In genomic region chr10:130005366-130005765, GRCm38 (mm10) we compare ENCODE assay signal across 33 mouse cellular contexts. TPM values are rescaled to one million over a fixed set of nuclear protein-coding genes. Genes with fewer than 3 reads are reported as not detected.
"Had no signal": no experiment of that assay in that cellular context is flagged by ENCODE, and none has a peak within 500 bp of the region (broad histone marks: within the 10 kb centered on the region; RNA-seq: fewer than 3 reads in every experiment).

No protein-coding gene starts in this region.

RNA-seq across cellular contexts. Expression of gene Olfr820, which starts 7.1 kb away (rescaled TPM):
- total RNA-seq: common myeloid progenitor, adult 5-6 weeks; forebrain, postnatal 0 days; gastrocnemius, adult 18-20 months; gastrocnemius, adult 2 months; gastrocnemius, adult 8-10 months; gastrocnemius, postnatal 10 days; gastrocnemius, postnatal 14 days; gastrocnemius, postnatal 25 days; gastrocnemius, postnatal 36 days; gastrocnemius, postnatal 4 days; granulocyte monocyte progenitor cell, adult 5-6 weeks; heart, adult 18-20 months; heart, adult 2 months; heart, adult 8-10 months had no signal
- polyA plus RNA-seq: cortical plate, adult 2 months; embryonic facial prominence, embryonic 10.5 days; embryonic facial prominence, embryonic 11.5 days; embryonic facial prominence, embryonic 12.5 days; embryonic facial prominence, embryonic 13.5 days; forebrain, embryonic 10.5 days; forebrain, embryonic 11.5 days; forebrain, embryonic 12.5 days; forebrain, embryonic 13.5 days; forebrain, embryonic 14.5 days; forebrain, embryonic 15.5 days; forebrain, embryonic 16.5 days; forebrain, postnatal 0 days; frontal cortex, adult 2 months; gonadal fat pad, adult 2 months; heart, adult 2 months; heart, embryonic 10.5 days; heart, embryonic 11.5 days had no signal

RNA-seq across cellular contexts. Expression of gene Gm10310, which starts 20.5 kb away (rescaled TPM):
- total RNA-seq: common myeloid progenitor, adult 5-6 weeks; forebrain, postnatal 0 days; gastrocnemius, adult 18-20 months; gastrocnemius, adult 2 months; gastrocnemius, adult 8-10 months; gastrocnemius, postnatal 10 days; gastrocnemius, postnatal 14 days; gastrocnemius, postnatal 25 days; gastrocnemius, postnatal 36 days; gastrocnemius, postnatal 4 days; granulocyte monocyte progenitor cell, adult 5-6 weeks; heart, adult 18-20 months; heart, adult 2 months; heart, adult 8-10 months had no signal
- polyA plus RNA-seq: cortical plate, adult 2 months; embryonic facial prominence, embryonic 10.5 days; embryonic facial prominence, embryonic 11.5 days; embryonic facial prominence, embryonic 12.5 days; embryonic facial prominence, embryonic 13.5 days; embryonic facial prominence, embryonic 14.5 days; erythroblast, embryonic 14.5 days; forebrain, embryonic 10.5 days; forebrain, embryonic 11.5 days; forebrain, embryonic 12.5 days; forebrain, embryonic 13.5 days; forebrain, embryonic 14.5 days; forebrain, embryonic 15.5 days; forebrain, embryonic 16.5 days; forebrain, postnatal 0 days; frontal cortex, adult 2 months; gonadal fat pad, adult 2 months; heart, adult 2 months; heart, embryonic 10.5 days; heart, embryonic 11.5 days had no signal

RNA-seq across cellular contexts. Expression of gene Olfr821, which starts 24.8 kb away (rescaled TPM):
- total RNA-seq: common myeloid progenitor, adult 5-6 weeks; forebrain, postnatal 0 days; gastrocnemius, adult 18-20 months; gastrocnemius, adult 2 months; gastrocnemius, adult 8-10 months; gastrocnemius, postnatal 10 days; gastrocnemius, postnatal 14 days; gastrocnemius, postnatal 25 days; gastrocnemius, postnatal 36 days; gastrocnemius, postnatal 4 days; granulocyte monocyte progenitor cell, adult 5-6 weeks; heart, adult 18-20 months; heart, adult 2 months; heart, adult 8-10 months had no signal
- polyA plus RNA-seq: cortical plate, adult 2 months; embryonic facial prominence, embryonic 10.5 days; embryonic facial prominence, embryonic 11.5 days; embryonic facial prominence, embryonic 12.5 days; embryonic facial prominence, embryonic 13.5 days; embryonic facial prominence, embryonic 14.5 days; embryonic facial prominence, embryonic 15.5 days; erythroblast, embryonic 14.5 days; forebrain, embryonic 10.5 days; forebrain, embryonic 11.5 days; forebrain, embryonic 12.5 days; forebrain, embryonic 13.5 days; forebrain, embryonic 14.5 days; forebrain, embryonic 15.5 days; forebrain, embryonic 16.5 days; forebrain, postnatal 0 days; frontal cortex, adult 2 months; gonadal fat pad, adult 2 months; heart, adult 2 months; heart, embryonic 10.5 days; heart, embryonic 11.5 days had no signal

RNA-seq across cellular contexts. Expression of gene Olfr247, which starts 29.4 kb away (rescaled TPM):
- total RNA-seq: common myeloid progenitor, adult 5-6 weeks; forebrain, postnatal 0 days; gastrocnemius, adult 18-20 months; gastrocnemius, adult 2 months; gastrocnemius, adult 8-10 months; gastrocnemius, postnatal 10 days; gastrocnemius, postnatal 14 days; gastrocnemius, postnatal 25 days; gastrocnemius, postnatal 36 days; gastrocnemius, postnatal 4 days; granulocyte monocyte progenitor cell, adult 5-6 weeks; heart, adult 18-20 months; heart, adult 2 months; heart, adult 8-10 months had no signal
- polyA plus RNA-seq: cortical plate, adult 2 months; embryonic facial prominence, embryonic 10.5 days; embryonic facial prominence, embryonic 11.5 days; embryonic facial prominence, embryonic 12.5 days; embryonic facial prominence, embryonic 13.5 days; embryonic facial prominence, embryonic 14.5 days; embryonic facial prominence, embryonic 15.5 days; erythroblast, embryonic 14.5 days; forebrain, embryonic 10.5 days; forebrain, embryonic 11.5 days; forebrain, embryonic 12.5 days; forebrain, embryonic 13.5 days; forebrain, embryonic 14.5 days; forebrain, embryonic 15.5 days; forebrain, embryonic 16.5 days; forebrain, postnatal 0 days; frontal cortex, adult 2 months; gonadal fat pad, adult 2 months; heart, adult 2 months; heart, embryonic 10.5 days; heart, embryonic 11.5 days had no signal

RNA-seq across cellular contexts. Expression of gene Olfr819, which starts 38.3 kb away (rescaled TPM):
- total RNA-seq: common myeloid progenitor, adult 5-6 weeks; forebrain, postnatal 0 days; gastrocnemius, adult 18-20 months; gastrocnemius, adult 2 months; gastrocnemius, adult 8-10 months; gastrocnemius, postnatal 10 days; gastrocnemius, postnatal 14 days; gastrocnemius, postnatal 25 days; gastrocnemius, postnatal 36 days; gastrocnemius, postnatal 4 days; granulocyte monocyte progenitor cell, adult 5-6 weeks; heart, adult 18-20 months; heart, adult 2 months; heart, adult 8-10 months had no signal
- polyA plus RNA-seq: cortical plate, adult 2 months; embryonic facial prominence, embryonic 10.5 days; embryonic facial prominence, embryonic 11.5 days; embryonic facial prominence, embryonic 12.5 days; embryonic facial prominence, embryonic 13.5 days; embryonic facial prominence, embryonic 14.5 days; embryonic facial prominence, embryonic 15.5 days; erythroblast, embryonic 14.5 days; forebrain, embryonic 10.5 days; forebrain, embryonic 11.5 days; forebrain, embryonic 12.5 days; forebrain, embryonic 13.5 days; forebrain, embryonic 14.5 days; forebrain, embryonic 15.5 days; forebrain, embryonic 16.5 days; forebrain, postnatal 0 days; frontal cortex, adult 2 months; gonadal fat pad, adult 2 months; heart, adult 2 months; heart, embryonic 10.5 days; heart, embryonic 11.5 days had no signal
